Mouse (Mus musculus) heart, embryonic 13.5 days (tissue): ENCODE results near the gene Loxl4. TPM values are rescaled to one million over a fixed set of nuclear protein-coding genes. Genes with fewer than 3 reads are reported as not detected.

ENCODE experiments used
- ATAC-seq: fragments of 200-750 bp; cut with Nextera tagmentation; 2 replicates; pipeline ENCODE4 v1.8.0; 2017; ENCODE audit warnings: moderate TSS enrichment; ENCODE audit not compliant: insufficient number of reproducible peaks, low FRiP score, low TSS enrichment; ENCODE audit errors: extremely low read depth
- H3K27ac ChIP-seq: fragments of 300-500 bp; sonication (generic); replicated peaks from 2 replicates; pipeline ENCODE4 v1.5.1; 2015; ENCODE audit warnings: moderate library complexity, mild to moderate bottlenecking, inconsistent platforms
- H3K27me3 ChIP-seq: fragments of 300-500 bp; sonication (generic); replicated peaks from 2 replicates; pipeline ENCODE4 v1.6.1; 2015; ENCODE audit warnings: mild to moderate bottlenecking, inconsistent platforms
- H3K36me3 ChIP-seq: fragments of 300-500 bp; sonication (generic); 2 replicates; pipeline ENCODE4 v1.6.1; 2015; ENCODE audit warnings: mild to moderate bottlenecking, inconsistent platforms
- H3K4me1 ChIP-seq: fragments of 300-500 bp; sonication (generic); 2 replicates; pipeline ENCODE4 v1.6.1; 2015; ENCODE audit warnings: inconsistent platforms
- H3K4me2 ChIP-seq: fragments of 300-500 bp; sonication (generic); 2 replicates; pipeline ENCODE4 v1.6.1; 2015; ENCODE audit warnings: inconsistent platforms, mild to moderate bottlenecking, moderate library complexity
- H3K4me3 ChIP-seq: fragments of 300-500 bp; sonication (generic); 2 replicates; pipeline ENCODE4 v1.5.1; 2015; ENCODE audit warnings: moderate library complexity, mild to moderate bottlenecking, inconsistent platforms
- H3K9ac ChIP-seq: fragments of 300-500 bp; sonication (generic); 2 replicates; pipeline ENCODE4 v1.6.1; 2015; ENCODE audit warnings: inconsistent platforms, mild to moderate bottlenecking, moderate library complexity
- H3K9me3 ChIP-seq: fragments of 300-500 bp; sonication (generic); 2 replicates; pipeline ENCODE4 v1.6.1; 2016; ENCODE audit warnings: inconsistent platforms
- WGBS: fragments of 180-500 bp; shearing (Covaris S2); methylation state at CpG from one replicate; pipeline ENCODE4 v1.1.7; 2015; ENCODE audit warnings: mixed read lengths; 5-methylcytosine and 5-hydroxymethylcytosine counted together
- polyA plus RNA-seq: library from polyadenylated mRNA; unstranded; fragments of >200 nt; fragmentation: Nextera tagmentation; extraction: Ambion mirVana; gene quantifications from 2 replicates; pipeline ENCODE4 v1.2.1, GENCODE M21; 2015

The Loxl4 gene
- 0.12 and 0.27 TPM in 2 replicates for polyA plus RNA-seq

DNA sequence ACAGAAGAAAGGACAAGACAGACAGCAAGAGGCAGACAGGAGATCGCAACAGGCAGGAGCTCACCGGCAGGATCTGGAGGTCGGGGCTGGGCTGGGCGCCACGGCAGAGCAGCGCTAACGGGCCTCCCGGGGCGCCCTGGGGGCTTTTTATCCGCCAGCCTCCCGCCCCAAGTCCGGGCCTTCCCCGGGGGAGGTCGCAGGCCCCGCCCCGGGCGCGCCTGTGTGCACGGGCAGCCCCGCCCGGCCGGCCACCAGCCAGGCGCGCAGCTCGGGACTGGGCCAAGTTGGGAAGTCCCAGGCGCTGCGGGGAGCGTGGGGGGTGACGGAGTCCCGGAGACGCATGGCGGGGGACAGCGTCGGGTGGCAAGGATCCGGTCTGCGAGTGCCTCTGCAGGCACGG is at the start of gene Loxl4:
Gene Loxl4, minus strand, starts transcription at position 160 of the 400 bp plus-strand sequence.
- no peaks in the 10 kb centered on the region for H3K9me3 ChIP-seq
- peak within 1 kb of the TSS; percentile 67 for H3K9ac ChIP-seq
- peaks cover 19% of the 10 kb centered on the region for H3K4me1 ChIP-seq
- WGBS, result under 1% methylated on average over 37 of the region's 37 CpGs
- peaks cover 38% of the 10 kb centered on the region for H3K27me3 ChIP-seq
- H3K27ac ChIP-seq, result no peak within 1 kb of the TSS
- H3K4me2 ChIP-seq, result peak within 1 kb of the TSS; percentile 79
- no peak; the same call in 1 of the 2 replicates for ATAC-seq
- H3K36me3 ChIP-seq, result no peaks in the 10 kb centered on the region
- peak within 1 kb of the TSS; percentile 53 for H3K4me3 ChIP-seq

DNA sequence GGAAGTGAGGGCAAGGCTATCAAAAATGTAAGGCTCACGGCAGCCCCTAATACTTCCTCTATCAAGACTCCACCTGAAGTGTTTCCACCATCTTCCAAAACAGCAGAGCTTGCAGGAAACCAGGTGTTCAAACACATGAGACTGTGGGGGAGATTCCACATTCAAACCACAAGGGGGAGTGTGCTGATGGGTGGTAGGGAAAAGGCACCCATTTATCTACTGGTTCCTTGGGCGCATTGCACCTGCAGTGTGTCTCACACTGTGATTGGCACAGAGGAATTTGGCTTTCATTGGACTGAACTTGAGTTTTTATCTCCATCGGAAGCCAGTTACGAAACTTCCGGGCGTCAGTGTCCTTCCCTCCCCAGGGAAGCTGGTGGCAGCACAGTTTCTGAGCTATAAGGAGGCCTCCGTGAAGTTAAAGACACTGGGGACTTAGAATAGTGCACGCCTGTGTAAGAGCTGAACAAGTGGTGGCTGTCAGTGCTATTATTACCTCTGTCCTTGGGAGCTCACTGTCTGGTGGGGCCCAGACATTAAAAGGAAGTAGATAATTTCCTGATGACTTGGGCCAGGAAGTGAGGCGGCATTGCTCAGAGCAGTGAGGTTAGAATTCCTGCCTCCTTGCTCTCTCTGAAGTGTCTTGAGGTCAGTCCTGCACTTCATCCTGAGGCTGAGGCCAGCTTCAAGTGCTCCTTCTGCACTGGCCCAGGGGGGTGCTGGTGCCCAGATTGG is 49.0 kb upstream of the Loxl4 start:
- ATAC-seq, result no peak
- H3K4me2 ChIP-seq, result peak overlapping the region; percentile 7

DNA sequence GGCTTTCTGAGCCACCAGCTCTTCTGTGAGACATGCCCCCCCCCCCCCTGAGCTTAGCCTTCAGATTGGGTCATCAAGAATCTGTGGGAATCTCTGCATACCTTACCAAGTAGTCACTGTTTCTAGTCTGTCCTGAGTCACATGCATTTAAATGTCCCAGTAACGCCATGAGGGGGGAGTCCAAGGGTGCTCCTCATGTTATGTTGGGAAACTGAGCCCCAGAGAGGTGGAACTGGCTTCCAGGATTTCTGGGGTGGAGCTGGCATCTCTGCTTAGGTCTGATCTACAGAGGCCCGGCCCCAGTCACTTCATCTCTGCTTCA is 47.6 kb upstream of the Loxl4 start:
- ATAC-seq, result no peak
- WGBS, result 73% methylated on average over 2 of the region's 2 CpGs
- H3K27me3 ChIP-seq, result 0 out of 2 replicates have a peak, but pooled peaks cover 12% of the 10 kb centered on the region

More for the DNA sequence above, 49.0 kb upstream of the Loxl4 start:
- 0 out of 2 replicates have a peak, but pooled peaks cover 3% of the 10 kb centered on the region for H3K27me3 ChIP-seq
- no peaks in the 10 kb centered on the region for H3K9me3 ChIP-seq
- H3K27ac ChIP-seq, result peak overlapping the region; percentile 65
- H3K9ac ChIP-seq, result no peak overlapping the region
- no peak overlapping the region for H3K4me3 ChIP-seq
- no peaks in the 10 kb centered on the region for H3K36me3 ChIP-seq
- peaks cover 24% of the 10 kb centered on the region for H3K4me1 ChIP-seq
- 31% methylated on average over 9 of the region's 9 CpGs for WGBS

DNA sequence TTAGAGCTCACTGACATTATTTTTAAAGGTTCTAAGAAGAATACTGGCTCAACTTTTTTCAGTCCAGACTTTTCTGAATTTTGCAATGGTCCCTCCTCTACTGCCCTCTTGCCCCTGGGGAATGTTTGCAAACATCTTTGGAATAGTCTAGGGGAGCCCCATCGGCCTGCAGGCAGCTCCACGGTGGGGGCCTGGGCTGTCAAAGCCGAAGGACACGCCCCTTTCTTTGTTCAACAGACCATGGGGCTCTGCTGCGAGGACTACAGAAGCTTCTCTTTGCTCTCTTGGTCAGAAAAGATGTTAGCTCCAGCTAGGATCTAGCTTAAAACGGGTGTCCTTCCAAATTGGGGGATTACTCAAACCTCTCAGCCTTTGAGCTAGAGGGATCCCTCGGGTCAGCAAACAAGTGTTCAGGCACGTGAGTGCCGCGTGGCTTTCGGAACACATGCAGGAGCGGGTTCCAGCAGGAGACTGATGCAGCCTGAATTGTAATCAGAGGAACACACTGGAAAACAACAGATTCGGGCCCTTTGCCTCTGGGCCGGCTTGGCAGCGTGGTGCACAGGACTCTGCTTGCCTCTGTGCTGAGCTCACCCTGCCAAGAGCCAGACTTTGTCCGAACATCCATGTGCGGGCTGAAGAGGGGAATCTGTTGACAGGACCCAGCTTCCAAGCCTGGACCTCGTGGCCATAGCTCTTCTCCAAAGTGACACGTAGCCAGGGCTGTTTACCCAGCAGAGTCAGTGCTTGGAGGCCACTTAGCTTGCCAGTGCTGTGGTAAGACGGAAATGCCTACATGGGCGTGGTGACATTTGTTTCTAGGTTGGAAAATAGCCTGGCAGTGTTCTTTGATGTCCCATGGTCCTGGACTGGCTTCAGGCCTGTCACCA is 47.0 kb upstream of the Loxl4 start:
- Histone ChIP-seq H3K4me2 (no peak overlapping the region), H3K4me1 (peaks cover 24% of the 10 kb centered on the region), H3K36me3 (no peaks in the 10 kb centered on the region), H3K4me3 (no peak overlapping the region), H3K27me3 (peaks cover 14% of the 10 kb centered on the region; the same call in 1 of the 2 replicates), H3K9ac (no peak overlapping the region; the same call in 1 of the 2 replicates), H3K9me3 (no peaks in the 10 kb centered on the region), H3K27ac (no peak overlapping the region)
- 58% methylated on average over 21 of the region's 21 CpGs for WGBS
- no peak for ATAC-seq

More for the DNA sequence above, 47.6 kb upstream of the Loxl4 start:
- no peak overlapping the region for H3K9ac ChIP-seq
- no peak overlapping the region for H3K27ac ChIP-seq
- no peaks in the 10 kb centered on the region for H3K36me3 ChIP-seq
- H3K4me2 ChIP-seq, result no peak overlapping the region
- H3K9me3 ChIP-seq, result no peaks in the 10 kb centered on the region
- no peak overlapping the region for H3K4me3 ChIP-seq
- peaks cover 24% of the 10 kb centered on the region for H3K4me1 ChIP-seq

DNA sequence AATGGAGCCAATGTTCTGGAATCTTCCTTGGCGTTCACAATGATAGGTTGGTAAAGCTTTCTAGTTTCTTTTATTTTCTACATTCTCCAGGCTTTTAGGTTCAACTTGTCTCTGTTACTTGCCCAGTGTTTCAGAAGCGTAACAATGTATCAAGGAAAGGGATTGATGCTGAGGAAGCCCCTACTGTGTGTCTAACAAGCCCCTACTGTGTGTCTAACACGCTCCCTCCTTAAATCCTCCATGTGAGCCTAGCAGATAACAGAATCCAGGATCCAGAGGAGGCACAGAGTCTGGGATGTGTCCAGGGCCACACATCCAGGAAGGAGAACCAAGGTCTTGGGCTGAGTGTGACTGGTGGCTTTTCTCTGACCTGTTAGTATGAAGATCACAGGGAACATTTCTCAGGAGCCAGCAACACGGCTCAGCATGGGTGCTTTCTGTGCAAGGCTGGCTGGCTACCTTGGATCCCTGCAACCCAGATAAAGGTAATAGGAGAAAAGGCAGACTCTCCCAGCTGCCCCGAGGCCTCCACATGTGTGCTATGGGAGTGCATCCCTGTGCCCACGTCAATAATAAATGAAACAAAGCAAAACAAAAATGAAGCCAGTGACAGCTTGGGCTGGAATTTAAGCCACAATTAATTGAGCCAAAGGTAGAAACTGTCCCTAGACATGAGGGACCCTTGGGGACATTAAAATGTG is 46.0 kb upstream of the Loxl4 start:
- ATAC-seq, result no peak
- Histone ChIP-seq H3K27me3 (peaks cover 22% of the 10 kb centered on the region), H3K4me1 (peaks cover 24% of the 10 kb centered on the region), H3K4me3 (no peak overlapping the region), H3K36me3 (no peaks in the 10 kb centered on the region), H3K4me2 (no peak overlapping the region), H3K27ac (no peak overlapping the region), H3K9ac (no peak overlapping the region), H3K9me3 (no peaks in the 10 kb centered on the region)
- WGBS, result 75% methylated on average over 6 of the region's 6 CpGs

DNA sequence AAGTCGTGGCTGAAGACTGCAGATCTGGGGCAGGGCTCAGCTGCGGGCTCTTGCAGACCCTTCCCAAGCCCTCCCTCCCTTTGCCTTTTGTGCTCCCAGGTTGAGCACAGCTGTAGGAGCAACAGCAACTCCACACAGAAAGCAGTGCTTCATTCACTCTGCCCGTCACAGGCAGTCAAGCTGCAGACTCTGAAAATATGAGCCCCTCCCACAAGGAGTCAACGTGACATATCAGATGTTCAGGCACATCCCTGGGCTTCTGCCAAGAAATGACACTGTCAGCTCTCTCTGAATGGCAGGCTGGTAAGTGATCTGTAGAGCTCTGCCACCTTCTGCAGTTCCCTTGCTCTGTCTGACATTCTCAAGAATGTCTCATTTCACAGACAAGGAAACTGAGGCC is 45.2 kb upstream of the Loxl4 start:
- Histone ChIP-seq H3K27ac (no peak overlapping the region), H3K4me2 (no peak overlapping the region), H3K9me3 (no peaks in the 10 kb centered on the region), H3K36me3 (no peaks in the 10 kb centered on the region), H3K4me3 (no peak overlapping the region), H3K4me1 (peaks cover 32% of the 10 kb centered on the region), H3K27me3 (peaks cover 23% of the 10 kb centered on the region), H3K9ac (no peak overlapping the region)
- 38% methylated on average over 4 of the region's 4 CpGs for WGBS
- ATAC-seq, result no peak

DNA sequence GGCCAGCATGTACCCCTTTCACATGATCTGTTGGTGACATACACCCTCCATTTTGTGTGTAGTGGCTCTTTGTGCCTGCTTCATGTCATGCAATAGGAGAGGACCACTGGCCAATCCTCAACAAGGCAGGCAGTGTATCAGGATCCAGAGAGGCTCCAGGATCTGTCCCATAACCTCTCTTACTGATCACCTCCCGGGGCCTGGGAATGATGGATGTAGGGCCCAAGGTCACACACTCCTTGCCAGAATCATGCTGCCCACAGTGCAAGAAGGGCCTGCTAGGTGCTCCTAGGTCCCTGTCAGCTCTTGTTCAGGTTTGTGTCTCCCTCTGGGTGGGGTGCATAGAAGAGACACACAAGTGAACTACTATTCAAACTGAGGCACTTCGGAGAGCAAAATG is 44.7 kb upstream of the Loxl4 start:
- H3K36me3 ChIP-seq, result no peaks in the 10 kb centered on the region
- H3K27ac ChIP-seq, result no peak overlapping the region
- H3K4me2 ChIP-seq, result no peak overlapping the region
- peaks cover 28% of the 10 kb centered on the region for H3K4me1 ChIP-seq
- H3K27me3 ChIP-seq, result peaks cover 23% of the 10 kb centered on the region
- H3K9me3 ChIP-seq, result no peaks in the 10 kb centered on the region
- 70% methylated on average over 2 of the region's 2 CpGs for WGBS
- no peak for ATAC-seq
- H3K9ac ChIP-seq, result no peak overlapping the region
- H3K4me3 ChIP-seq, result no peak overlapping the region

DNA sequence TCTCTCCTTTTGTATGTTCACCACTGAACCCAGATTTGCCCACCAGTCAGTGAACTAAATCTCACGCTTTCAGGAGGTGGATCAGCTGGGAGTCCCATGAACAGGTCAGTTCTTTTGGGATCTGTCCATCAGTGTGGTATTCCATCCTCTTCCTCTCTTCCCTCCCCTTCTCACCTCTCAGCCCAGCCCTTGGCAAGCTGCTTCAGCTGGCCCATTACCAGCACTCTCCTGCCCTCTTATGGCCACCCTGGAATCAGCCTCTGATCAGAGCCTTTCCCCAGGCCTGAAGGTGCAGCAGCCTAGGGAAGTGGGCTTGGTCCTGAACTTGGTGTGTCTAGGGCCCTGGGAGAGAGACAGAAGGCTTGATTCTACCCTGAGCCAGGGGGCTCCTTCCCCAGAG is 42.4 kb upstream of the Loxl4 start:
- H3K9ac ChIP-seq, result no peak overlapping the region
- no peak; the same call in 1 of the 2 replicates for ATAC-seq

DNA sequence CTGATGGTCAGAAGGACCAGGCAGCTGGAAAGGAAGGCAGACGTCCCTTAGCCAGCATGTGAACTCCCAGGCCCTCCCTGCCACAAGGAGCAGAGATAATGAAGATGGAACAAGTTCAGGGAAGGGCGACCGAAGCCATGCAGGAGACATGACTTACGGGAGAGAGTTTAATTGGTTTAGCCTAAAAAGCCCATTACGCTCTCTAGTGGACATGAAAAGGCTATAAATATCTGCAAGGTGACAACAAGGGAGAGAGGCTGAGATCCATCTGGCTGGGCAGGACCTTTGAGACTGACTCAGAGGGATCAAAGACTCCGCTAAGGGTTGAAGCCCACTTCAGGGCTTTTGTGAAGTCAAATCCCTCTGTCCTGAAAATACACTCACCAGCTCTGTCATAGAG is 40.5 kb upstream of the Loxl4 start:
- H3K4me2 ChIP-seq, result no peak overlapping the region; the same call in 1 of the 2 replicates
- H3K27me3 ChIP-seq, result peaks cover 23% of the 10 kb centered on the region
- H3K9me3 ChIP-seq, result no peaks in the 10 kb centered on the region
- H3K36me3 ChIP-seq, result no peaks in the 10 kb centered on the region
- WGBS, result 24% methylated on average over 6 of the region's 6 CpGs
- no peak overlapping the region for H3K9ac ChIP-seq
- no peak for ATAC-seq
- H3K4me3 ChIP-seq, result no peak overlapping the region
- peaks cover 8% of the 10 kb centered on the region; the same call in 1 of the 2 replicates for H3K4me1 ChIP-seq
- no peak overlapping the region for H3K27ac ChIP-seq

More for the DNA sequence above, 42.4 kb upstream of the Loxl4 start:
- peaks cover 15% of the 10 kb centered on the region; the same call in 1 of the 2 replicates for H3K4me1 ChIP-seq
- H3K9me3 ChIP-seq, result no peaks in the 10 kb centered on the region
- no peak overlapping the region for H3K4me2 ChIP-seq
- H3K4me3 ChIP-seq, result no peak overlapping the region
- 47% methylated on average over 1 of the region's 1 CpGs for WGBS
- peaks cover 23% of the 10 kb centered on the region for H3K27me3 ChIP-seq
- no peak overlapping the region for H3K27ac ChIP-seq
- no peaks in the 10 kb centered on the region for H3K36me3 ChIP-seq

DNA sequence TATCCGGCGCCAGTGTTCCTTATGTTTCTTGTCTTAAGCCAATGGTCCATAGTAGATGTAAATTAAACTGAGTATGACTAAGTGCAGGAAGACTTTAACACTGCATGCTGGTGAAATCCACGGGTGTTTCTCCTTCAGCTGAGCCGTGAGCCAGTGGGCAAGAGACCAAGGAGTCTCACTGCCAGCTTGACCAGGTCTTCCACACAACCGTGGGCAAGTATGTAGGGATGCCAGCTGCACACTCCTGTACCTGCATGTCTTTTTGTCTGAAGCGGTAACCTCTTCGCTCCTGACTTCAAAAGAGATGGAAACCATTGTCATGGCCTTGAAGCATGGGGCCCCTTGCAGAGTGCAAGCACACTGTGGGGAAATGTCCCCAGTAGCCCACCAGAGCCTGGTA is 39.8 kb upstream of the Loxl4 start:
- no peak for ATAC-seq
- Histone ChIP-seq H3K27me3 (peaks cover 23% of the 10 kb centered on the region), H3K9me3 (no peaks in the 10 kb centered on the region), H3K4me2 (no peak overlapping the region), H3K9ac (no peak overlapping the region), H3K36me3 (no peaks in the 10 kb centered on the region), H3K4me1 (peaks cover 8% of the 10 kb centered on the region; the same call in 1 of the 2 replicates), H3K27ac (no peak overlapping the region), H3K4me3 (no peak overlapping the region)
- WGBS, result 72% methylated on average over 7 of the region's 7 CpGs

DNA sequence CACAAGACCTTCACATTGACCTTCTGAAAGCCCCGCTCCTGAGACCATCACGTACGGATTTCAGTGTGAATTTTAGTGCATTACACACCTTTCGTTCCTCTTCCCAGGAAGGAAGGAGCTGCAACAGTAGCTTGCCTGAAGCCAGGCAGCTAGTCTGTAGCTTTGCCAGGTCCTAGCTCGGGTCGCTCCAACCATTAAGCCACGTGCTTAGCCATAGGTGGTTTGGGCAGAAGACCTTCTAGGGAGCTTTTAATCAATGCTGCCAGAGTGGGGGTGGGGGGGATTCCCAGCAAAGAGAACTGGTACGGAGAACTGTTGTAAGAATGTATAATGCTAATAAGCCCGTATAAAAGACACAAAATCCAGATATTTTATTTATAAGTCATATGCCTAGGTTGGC is 27.6 kb upstream of the Loxl4 start:
- 0 out of 2 replicates have a peak, but pooled peaks cover 6% of the 10 kb centered on the region for H3K4me1 ChIP-seq
- no peaks in the 10 kb centered on the region; the same call in 1 of the 2 replicates for H3K9me3 ChIP-seq
- H3K27me3 ChIP-seq, result no peaks in the 10 kb centered on the region; the same call in 1 of the 2 replicates
- ATAC-seq, result no peak
- no peak overlapping the region for H3K4me3 ChIP-seq
- H3K27ac ChIP-seq, result no peak overlapping the region
- H3K9ac ChIP-seq, result no peak overlapping the region
- H3K36me3 ChIP-seq, result no peaks in the 10 kb centered on the region
- no peak overlapping the region for H3K4me2 ChIP-seq
- WGBS, result 70% methylated on average over 9 of the region's 9 CpGs
